Mouse (Mus musculus) intestine, embryonic 14.5 days (tissue): Measurements from ENCODE around the gene Ddx46. TPM values are rescaled to one million over a fixed set of nuclear protein-coding genes. Genes with fewer than 3 reads are reported as not detected.
"Not testable (repeated sequence)": the region's sequence is repeated elsewhere in the genome, so short reads cannot be mapped to it uniquely, and the experiment has no call there.

ENCODE experiments used
- ATAC-seq: fragments of 200-750 bp; cut with Nextera tagmentation; replicated peaks from 2 replicates; pipeline ENCODE4 v1.8.0; 2017; ENCODE audit warnings: low read depth, moderate number of reproducible peaks, moderate TSS enrichment, moderate library complexity; ENCODE audit not compliant: low FRiP score, low TSS enrichment
- DNase-seq: peaks from one replicate; pipeline ENCODE4 v3.0.0-alpha.2; 2018; ENCODE audit warnings: low spot score
- H3K27ac ChIP-seq: fragments of 300-500 bp; sonication (generic); 2 replicates; pipeline ENCODE4 v1.5.1; 2014; ENCODE audit warnings: low read depth, mild to moderate bottlenecking, control low read depth
- H3K27me3 ChIP-seq: fragments of 300-500 bp; sonication (generic); replicated peaks from 2 replicates; pipeline ENCODE4 v1.6.1; 2014; ENCODE audit warnings: low read length, control low read depth; ENCODE audit not compliant: control insufficient read depth, insufficient read depth
- H3K36me3 ChIP-seq: fragments of 300-500 bp; sonication (generic); 2 replicates; pipeline ENCODE4 v1.6.1; 2014; ENCODE audit warnings: low read length, control low read depth; ENCODE audit not compliant: control insufficient read depth, insufficient read depth
- H3K4me1 ChIP-seq: fragments of 300-500 bp; sonication (generic); replicated peaks from 2 replicates; pipeline ENCODE4 v1.6.1; 2014; ENCODE audit warnings: low read length, control low read depth, mixed read lengths; ENCODE audit not compliant: control insufficient read depth, insufficient read depth
- H3K4me2 ChIP-seq: fragments of 300-500 bp; sonication (generic); 2 replicates; pipeline ENCODE4 v1.6.1; 2014; ENCODE audit warnings: low read length
- H3K4me3 ChIP-seq: fragments of 300-500 bp; sonication (generic); 2 replicates; pipeline ENCODE4 v1.5.1; 2014; ENCODE audit warnings: low read depth, low read length, control low read depth, mixed read lengths
- H3K9ac ChIP-seq: fragments of 300-500 bp; sonication (generic); 2 replicates; pipeline ENCODE4 v1.6.1; 2014; ENCODE audit warnings: mild to moderate bottlenecking, low read length
- H3K9me3 ChIP-seq: fragments of 300-500 bp; sonication (generic); 2 replicates; pipeline ENCODE4 v1.6.1; 2016; ENCODE audit warnings: low read length, control low read depth; ENCODE audit not compliant: control insufficient read depth
- WGBS: fragments of 180-500 bp; shearing (Covaris S2); extraction: QIAGEN DNeasy Blood & Tissue Kit; methylation state at CpG from one replicate; pipeline ENCODE4 v1.1.7; 2014; 5-methylcytosine and 5-hydroxymethylcytosine counted together
- polyA plus RNA-seq: library from polyadenylated mRNA; unstranded; fragments of >200 nt; fragmentation: Nextera tagmentation; extraction: Ambion mirVana; gene quantifications from 2 replicates; pipeline ENCODE4 v1.2.1, GENCODE M21; 2014

Ddx46 gene
- polyA plus RNA-seq, 1 experiment from 2014 or later, result 40.9 TPM

DNA sequence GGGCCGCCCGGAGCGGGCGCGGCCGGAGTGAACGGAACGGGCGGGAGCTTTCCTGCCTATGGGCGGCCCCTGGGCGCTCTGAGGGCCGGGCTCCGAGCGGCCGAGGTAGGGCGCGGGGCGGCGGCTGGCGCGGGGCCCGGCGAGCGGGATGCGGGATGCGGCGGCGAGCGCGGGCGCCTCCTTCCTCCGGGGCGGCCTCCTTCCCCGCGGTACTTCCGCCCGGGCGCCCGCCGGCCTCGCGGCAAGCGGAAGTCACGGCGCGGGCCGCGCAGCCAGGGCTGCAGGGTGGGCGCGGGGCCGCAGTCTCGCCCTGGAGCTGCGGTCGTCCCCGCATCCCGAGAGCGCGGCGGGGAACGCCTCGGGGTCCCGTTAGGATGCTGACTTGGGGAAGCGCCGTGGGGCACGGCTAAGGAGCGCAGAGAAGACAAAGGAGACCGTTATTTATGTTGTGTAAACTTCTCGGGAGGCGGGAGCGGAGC, 58.5 kb downstream of the Ddx46 start:
- under 1% methylated on average over 54 of the region's 70 CpGs for WGBS
- Histone ChIP-seq H3K27ac (peak overlapping the region; percentile 99), H3K9me3 (no peaks in the 10 kb centered on the region), H3K4me1 (peaks cover 14% of the 10 kb centered on the region), H3K9ac (peak overlapping the region; percentile 100), H3K4me3 (peak overlapping the region; percentile 95), H3K27me3 (no peaks in the 10 kb centered on the region), H3K4me2 (peak overlapping the region; percentile 92), H3K36me3 (peaks cover 4% of the 10 kb centered on the region)
- ATAC-seq, result no peak; the same call in none of the 2 replicates
- peak; percentile 75 for DNase-seq

- H3K9ac ChIP-seq, result peak overlapping the region; percentile 100
- no peak for ATAC-seq
- peak overlapping the region; percentile 99 for H3K27ac ChIP-seq
- no peaks in the 10 kb centered on the region for H3K9me3 ChIP-seq
- H3K4me1 ChIP-seq, result peaks cover 14% of the 10 kb centered on the region
- H3K36me3 ChIP-seq, result peaks cover 12% of the 10 kb centered on the region
- DNase-seq, result no peak
- WGBS, result 11% methylated on average over 8 of the region's 8 CpGs
- H3K4me2 ChIP-seq, result peak overlapping the region; percentile 92
- no peaks in the 10 kb centered on the region for H3K27me3 ChIP-seq
- H3K4me3 ChIP-seq, result peak overlapping the region; percentile 95
Observed at GRCm38 (mm10) chr13:55694110-55694509, 59.3 kb downstream of the Ddx46 start.

DNA sequence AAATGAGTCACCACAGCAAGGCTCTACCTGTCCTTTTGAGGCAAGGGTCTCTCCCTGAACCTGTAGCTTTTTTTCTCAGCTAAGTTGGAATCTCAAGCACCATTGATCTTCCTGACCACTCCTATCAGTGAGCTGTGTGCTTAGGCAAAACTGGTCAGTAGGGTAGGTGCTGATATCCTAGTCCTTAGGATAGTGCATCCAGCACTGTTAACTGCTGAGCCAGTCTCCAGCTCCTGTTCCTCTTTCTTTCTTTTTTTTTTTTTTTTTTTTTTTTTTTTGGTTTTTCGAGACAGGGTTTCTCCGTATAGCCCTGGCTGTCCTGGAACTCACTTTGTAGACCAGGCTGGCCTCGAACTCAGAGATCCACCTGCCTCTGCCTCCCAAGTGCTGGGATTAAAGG, 61.2 kb downstream of the Ddx46 start:
- not testable (repeated sequence) for H3K9ac ChIP-seq, ATAC-seq, H3K4me2 ChIP-seq, DNase-seq, H3K27me3 ChIP-seq, H3K9me3 ChIP-seq, H3K4me3 ChIP-seq, H3K27ac ChIP-seq
- Histone ChIP-seq H3K36me3 (peaks cover 30% of the 10 kb centered on the region), H3K4me1 (peaks cover 14% of the 10 kb centered on the region)
- 83% methylated on average over 1 of the region's 3 CpGs for WGBS

GRCm38 (mm10) chr13:55704301-55704700, 69.5 kb downstream of the Ddx46 start:
- DNase-seq (no peak), ATAC-seq (no peak)
- Histone ChIP-seq H3K9ac (no peak overlapping the region), H3K9me3 (no peaks in the 10 kb centered on the region), H3K4me2 (no peak overlapping the region), H3K4me3 (no peak overlapping the region), H3K27me3 (no peaks in the 10 kb centered on the region), H3K27ac (no peak overlapping the region), H3K36me3 (peaks cover 46% of the 10 kb centered on the region), H3K4me1 (no peaks in the 10 kb centered on the region)
- 87% methylated on average over 4 of the region's 4 CpGs for WGBS

GRCm38 (mm10) chr13:55712846-55713245, 78.0 kb downstream of the Ddx46 start:
- WGBS, result 91% methylated on average over 3 of the region's 3 CpGs
- ATAC-seq, result no peak

GRCm38 (mm10) chr13:55714501-55715166, 79.8 kb downstream of the Ddx46 start, which contains the start of gene Txndc15:
TSS of gene Txndc15 (plus strand) at chr13:55714650.
- peak; percentile 95 for ATAC-seq
- Histone ChIP-seq H3K4me3 (peak within 1 kb of the TSS; percentile 70), H3K36me3 (peaks cover 19% of the 10 kb centered on the region), H3K9me3 (no peaks in the 10 kb centered on the region), H3K27ac (peak within 1 kb of the TSS; percentile 66), H3K4me2 (peak within 1 kb of the TSS; percentile 67), H3K4me1 (peaks cover 5% of the 10 kb centered on the region; the same call in 1 of the 2 replicates), H3K27me3 (no peaks in the 10 kb centered on the region), H3K9ac (peak within 1 kb of the TSS; percentile 80)
- peak; percentile 94 for DNase-seq
- under 1% methylated on average over 63 of the region's 63 CpGs for WGBS

More at GRCm38 (mm10) chr13:55712846-55713245, 78.0 kb downstream of the Ddx46 start:
- Histone ChIP-seq H3K4me2 (no peak overlapping the region), H3K9me3 (no peaks in the 10 kb centered on the region), H3K27me3 (no peaks in the 10 kb centered on the region), H3K36me3 (peaks cover 4% of the 10 kb centered on the region), H3K9ac (no peak overlapping the region), H3K4me3 (no peak overlapping the region), H3K27ac (no peak overlapping the region), H3K4me1 (peaks cover 5% of the 10 kb centered on the region; the same call in 1 of the 2 replicates)
- no peak for DNase-seq

DNA sequence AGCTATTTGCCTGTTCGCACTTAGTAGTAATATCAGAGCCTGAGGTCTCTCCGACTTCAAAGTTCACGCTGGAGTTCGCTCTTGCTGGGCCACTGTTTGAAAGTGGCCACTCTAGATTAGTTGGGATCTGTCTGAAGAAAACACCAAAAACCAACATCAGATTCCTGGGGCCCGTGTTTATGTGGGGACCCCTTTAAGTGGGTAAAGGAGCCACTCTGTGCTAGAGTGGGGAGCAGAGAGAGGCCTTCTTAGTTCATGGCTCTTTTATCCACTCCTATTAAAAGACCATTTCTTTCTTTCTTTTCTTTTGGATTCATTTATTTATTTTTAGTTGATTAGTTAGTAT, 80.3 kb downstream of the Ddx46 start:
- DNase-seq (no peak), ATAC-seq (0 out of 2 replicates have a peak, but pooled peaks have one; percentile 1)
- Histone ChIP-seq H3K27ac (peak overlapping the region; percentile 66), H3K9me3 (no peaks in the 10 kb centered on the region), H3K9ac (peak overlapping the region; percentile 80), H3K27me3 (no peaks in the 10 kb centered on the region), H3K4me3 (peak overlapping the region; percentile 70), H3K36me3 (peaks cover 22% of the 10 kb centered on the region), H3K4me1 (peaks cover 5% of the 10 kb centered on the region; the same call in 1 of the 2 replicates), H3K4me2 (peak overlapping the region; percentile 67)
- WGBS, result 11% methylated on average over 5 of the region's 5 CpGs

DNA sequence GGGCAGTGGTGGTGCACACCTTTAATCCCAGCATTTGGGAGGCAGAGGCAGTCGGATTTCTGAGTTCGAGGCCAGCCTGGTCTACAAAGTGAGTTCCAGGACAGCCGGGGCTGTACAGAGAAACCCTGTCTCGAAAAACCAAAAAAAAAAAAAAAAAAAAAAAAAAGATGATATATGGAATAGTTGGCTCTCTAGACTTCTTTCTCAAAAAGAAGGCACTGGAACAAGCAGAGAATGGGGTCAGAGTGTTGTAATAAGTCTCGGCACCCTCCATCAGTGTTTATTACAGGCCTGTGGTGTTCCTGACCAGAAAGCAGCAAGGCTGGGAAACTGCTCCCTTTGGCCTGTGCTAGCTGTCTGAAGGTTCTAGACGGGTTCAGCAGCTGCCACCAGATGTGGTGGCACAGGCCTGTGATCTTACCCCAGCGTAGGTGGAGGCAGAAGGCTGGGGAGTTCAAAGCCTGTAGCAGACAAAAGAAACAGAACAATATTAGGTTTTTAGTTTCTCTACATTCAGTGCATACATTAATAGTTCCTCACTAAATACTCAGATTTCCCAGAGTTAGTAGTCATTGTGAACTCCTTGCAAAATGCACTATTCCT, 81.2 kb downstream of the Ddx46 start:
- ATAC-seq (no peak), DNase-seq (no peak)
- 84% methylated on average over 7 of the region's 7 CpGs for WGBS
- no peak overlapping the region for H3K4me2 ChIP-seq
- H3K4me3 ChIP-seq, result no peak overlapping the region
- H3K9me3 ChIP-seq, result no peaks in the 10 kb centered on the region
- no peak overlapping the region for H3K27ac ChIP-seq
- no peak overlapping the region for H3K9ac ChIP-seq
- no peaks in the 10 kb centered on the region for H3K27me3 ChIP-seq
- H3K4me1 ChIP-seq, result peaks cover 5% of the 10 kb centered on the region; the same call in 1 of the 2 replicates
- peaks cover 28% of the 10 kb centered on the region for H3K36me3 ChIP-seq
